8 mouse cellular contexts compared by ENCODE assay signal in genomic region chr1:135670397-135671130, GRCm38 (mm10). TPM values are rescaled to one million over a fixed set of nuclear protein-coding genes. Genes with fewer than 3 reads are reported as not detected.
DNase-seq lines count a peak whose midpoint lies in the region; ATAC-seq and TF ChIP-seq lines count a peak whose summit lies in the region.

No protein-coding gene starts in this region.

- H3K9ac ChIP-seq in hindbrain, postnatal 0 days (replicated peaks; ENCODE audit: low read length), result peak overlapping the region; percentile 24; the same call in 1 of the 2 replicates

- H3K9me3 ChIP-seq in hindbrain, postnatal 0 days (ENCODE audit: low read length), result no peaks in the 10 kb centered on the region

- peak; percentile 98; the same call in 1 of the 2 replicates for TF ChIP-seq CTCF in gastrocnemius, adult 2 months (IDR thresholded peaks at IDR 0.05)
- peak; percentile 100 for TF ChIP-seq CTCF in hindbrain, postnatal 0 days (IDR thresholded peaks at IDR 0.05; ENCODE audit: low read depth)
- peak; percentile 93 for TF ChIP-seq CTCF in left cerebral cortex, adult 2 months (IDR thresholded peaks at IDR 0.05)

- H3K36me3 ChIP-seq in hindbrain, postnatal 0 days (ENCODE audit: insufficient read depth, low read length), result no peaks in the 10 kb centered on the region
- H3K36me3 ChIP-seq in macrophage (ENCODE audit: inconsistent target), result no peaks in the 10 kb centered on the region

- H3K4me3 ChIP-seq in gastrocnemius, adult 2 months, result peak overlapping the region; percentile 56
- H3K4me3 ChIP-seq in hindbrain, postnatal 0 days (ENCODE audit: low read length), result no peak overlapping the region
- no peak overlapping the region for H3K4me3 ChIP-seq in left cerebral cortex, adult 2 months
- H3K4me3 ChIP-seq in macrophage (ENCODE audit: inconsistent target), result no peak overlapping the region

- H3K27me3 ChIP-seq in hindbrain, postnatal 0 days (ENCODE audit: insufficient read depth, low read length), result no peaks in the 10 kb centered on the region

- peak overlapping the region; percentile 71 for H3K27ac ChIP-seq in gastrocnemius, adult 2 months
- H3K27ac ChIP-seq in hindbrain, postnatal 0 days, result peak overlapping the region; percentile 62; the same call in 1 of the 2 replicates
- peak overlapping the region; percentile 19; the same call in 1 of the 2 replicates for H3K27ac ChIP-seq in left cerebral cortex, adult 2 months
- peak overlapping the region; percentile 92 for H3K27ac ChIP-seq in macrophage

- peak; percentile 88 for ATAC-seq in hindbrain, postnatal 0 days

- peak overlapping the region; percentile 47 for H3K4me2 ChIP-seq in hindbrain, postnatal 0 days (ENCODE audit: low read depth, low read length)

- WGBS in hindbrain, postnatal 0 days, result 8% methylated on average over 13 of the region's 13 CpGs
- 11% methylated on average over 13 of the region's 13 CpGs for WGBS in macrophage (ENCODE audit: missing documents)

- peak; percentile 85 for DNase-seq in ZHBTc4 (ENCODE audit: low read depth, low spot score)
- peak; percentile 72 to 86 for DNase-seq in cerebellum, postnatal 4 days (ENCODE audit: low spot score in 2 of 2)
- DNase-seq in gastrocnemius, adult 2 months, result peak; percentile 90
- peak; percentile 94 for DNase-seq in hindbrain, postnatal 0 days (ENCODE audit: low spot score)
- peak; percentile 87 to 91 for DNase-seq in left cerebral cortex, adult 2 months (ENCODE audit: extremely low spot score in 1 of 2, low spot score in 2 of 2)
- DNase-seq in right cerebral cortex, adult 18-20 months, result peak; percentile 91
- DNase-seq in urinary bladder, postnatal 14 days (ENCODE audit: low spot score), result peak; percentile 82

- intact Hi-C loops in gastrocnemius, adult 2 months (cut with DNase I), result loop anchor here (1.0 to 2.0 kb wide), 3 partner anchors 28 to 209 kb away; no protein-coding TSS in a partner anchor
- intact Hi-C loops in left cerebral cortex, adult 2 months (cut with DNase I), result loop anchor here (1.0 to 2.0 kb wide), 4 partner anchors 28 to 210 kb away; no protein-coding TSS in a partner anchor

- H3K79me2 ChIP-seq in macrophage (ENCODE audit: inconsistent target), result peaks cover 97% of the 10 kb centered on the region

- peaks cover 27% of the 10 kb centered on the region for H3K4me1 ChIP-seq in hindbrain, postnatal 0 days (ENCODE audit: insufficient read depth, low read length)

RNA-seq across cellular contexts. Expression of gene Csrp1, which starts 49.3 kb away (rescaled TPM):
- 10 to 100 TPM; 18.9 to 25.0 TPM for total RNA-seq in gastrocnemius, adult 2 months (2021)
- total RNA-seq in hindbrain, postnatal 0 days (2014; rRNA removed), result 93.1 and 95.2 TPM in 2 replicates
- 33.0 and 35.2 TPM in 2 replicates for polyA plus RNA-seq in hindbrain, postnatal 0 days (2015; fragmentation: Nextera tagmentation; extraction: Ambion mirVana)
- 100 to 1,000 TPM; 208 to 212 TPM for total RNA-seq in left cerebral cortex, adult 2 months (2021)
- total RNA-seq in macrophage (2018; cell fraction: chromatin; rRNA removed), result 10 to 100 TPM; 16.8 to 68.0 (median 25.6) TPM
- total RNA-seq in macrophage (2018; cell fraction: cytosol; rRNA removed), result 100 to 1,000 TPM; 145 to 243 (median 187) TPM
- total RNA-seq in macrophage (2018; cell fraction: nucleus; rRNA removed), result 100 to 1,000 TPM in 7 of 26 experiments, 10 to 100 TPM in 19; 50.8 to 118 (median 81.4) TPM
- 110 to 227 TPM (median 177 TPM) in 3 replicates for polyA plus RNA-seq in macrophage (2018)

Comparison
In these comparisons a context has a peak if more than half of its experiments do, and no peak if none do; other contexts are left out.
1. H3K27ac ChIP-seq: peak in every context shown above with its lines; median percentile 92 in macrophage; 71 in gastrocnemius, adult 2 months; 62 in hindbrain, postnatal 0 days; 19 in left cerebral cortex, adult 2 months.